9 mouse cellular contexts compared by ENCODE assay signal in the genomic region with DNA sequence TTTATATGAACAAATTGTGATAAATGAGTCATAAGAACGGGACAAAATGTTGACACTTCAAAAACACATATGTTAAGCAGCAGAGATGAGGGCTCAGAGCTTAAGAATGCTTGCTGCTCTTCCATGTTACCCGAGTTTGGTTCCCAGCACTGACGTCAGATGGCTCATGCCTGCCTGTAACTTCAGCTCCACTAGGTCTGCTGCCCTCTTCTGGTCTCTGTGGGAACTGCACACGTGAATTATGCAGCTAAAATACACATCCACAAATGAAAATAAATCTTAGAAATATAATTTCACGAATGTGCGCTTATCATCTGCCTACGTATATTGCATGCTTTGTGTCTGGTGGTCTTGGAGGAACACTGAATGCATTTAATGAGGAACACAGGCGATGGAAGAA.
DNase-seq lines count a peak whose midpoint lies in the region; ATAC-seq and TF ChIP-seq lines count a peak whose summit lies in the region.
"Had no signal": no experiment of that assay in that cellular context is flagged by ENCODE, and none has a peak within 500 bp of the region (broad histone marks: within the 10 kb centered on the region; RNA-seq: fewer than 3 reads in every experiment).

No protein-coding gene starts in this region.

- no peaks in the 10 kb centered on the region for H3K27me3 ChIP-seq in E14TG2a.4 (ENCODE audit: insufficient read depth, low read length)
- H3K27me3 ChIP-seq in G1E (ENCODE audit: insufficient read depth, low read length) = no peaks in the 10 kb centered on the region
- H3K27me3 ChIP-seq in kidney, postnatal 0 days (ENCODE audit: insufficient read depth, low read length) = no peaks in the 10 kb centered on the region
- H3K27me3 ChIP-seq in forebrain, embryonic 14.5 days (replicated peaks; ENCODE audit: control insufficient read depth, insufficient read depth, low read length) = no peaks in the 10 kb centered on the region
- H3K27me3 ChIP-seq: embryonic facial prominence, embryonic 12.5 days had no signal

- H3K9ac ChIP-seq in kidney, postnatal 0 days (ENCODE audit: low read depth, low read length) = no peak overlapping the region
- no peak overlapping the region for H3K9ac ChIP-seq in forebrain, embryonic 14.5 days (ENCODE audit: low read length)
- H3K9ac ChIP-seq: embryonic facial prominence, embryonic 12.5 days had no signal

- H3K4me2 ChIP-seq in kidney, postnatal 0 days (ENCODE audit: low read length) = no peak overlapping the region
- H3K4me2 ChIP-seq in forebrain, embryonic 14.5 days (ENCODE audit: low read length) = no peak overlapping the region
- H3K4me2 ChIP-seq: embryonic facial prominence, embryonic 12.5 days had no signal

- H3K4me3 ChIP-seq in E14TG2a.4 (replicated peaks; ENCODE audit: low read length) = no peak overlapping the region
- H3K4me3 ChIP-seq in G1E (ENCODE audit: low read depth, low read length) = no peak overlapping the region
- H3K4me3 ChIP-seq in kidney, postnatal 0 days (replicated peaks; ENCODE audit: low read depth, low read length) = no peak overlapping the region
- H3K4me3 ChIP-seq in forebrain, embryonic 14.5 days (ENCODE audit: low read depth, low read length) = no peak overlapping the region
- H3K4me3 ChIP-seq: embryonic facial prominence, embryonic 12.5 days had no signal

- TF ChIP-seq CTCF in E14TG2a.4 (conservative IDR thresholded peaks at IDR 0.05; ENCODE audit: low read length) (peak; percentile 97), G1E (IDR thresholded peaks at IDR 0.05; ENCODE audit: low read depth, low read length) (peak; percentile 11; the same call in 1 of the 2 replicates)
- peak; percentile 63 for TF ChIP-seq CTCF in kidney, postnatal 0 days (IDR thresholded peaks at IDR 0.05; ENCODE audit: low read depth)

- H3K4me1 ChIP-seq in E14TG2a.4 (replicated peaks; ENCODE audit: low read depth, low read length) (no peaks in the 10 kb centered on the region), G1E (ENCODE audit: insufficient read depth, low read depth, low read length) (no peaks in the 10 kb centered on the region)
- no peaks in the 10 kb centered on the region for H3K4me1 ChIP-seq in kidney, postnatal 0 days (replicated peaks; ENCODE audit: insufficient read depth, low read length)
- no peaks in the 10 kb centered on the region for H3K4me1 ChIP-seq in forebrain, embryonic 14.5 days (ENCODE audit: control insufficient read depth, insufficient read depth, low read length)
- H3K4me1 ChIP-seq: embryonic facial prominence, embryonic 12.5 days had no signal

- no peak for ATAC-seq in G1E (ENCODE audit: extremely low read depth, insufficient number of reproducible peaks, low FRiP score, poor library complexity, severe bottlenecking)
- no peak for ATAC-seq in kidney, postnatal 0 days (replicated peaks; ENCODE audit: low FRiP score, low read depth)
- no peak for ATAC-seq in megakaryocyte-erythroid progenitor cell, adult 5-6 weeks (replicated peaks; ENCODE audit: low FRiP score, low TSS enrichment, poor library complexity, severe bottlenecking)
- ATAC-seq in forebrain, embryonic 14.5 days = no peak

- DNase-seq in layer of hippocampus, adult 11-12 months (ENCODE audit: low spot score) = peak; percentile 11
- no peak for DNase-seq in layer of hippocampus, adult 9-11 months
- no peak for DNase-seq in G1E (ENCODE audit: low spot score)
- DNase-seq in kidney, postnatal 0 days (ENCODE audit: low spot score) = no peak
- DNase-seq in spleen, postnatal 14 days (ENCODE audit: low spot score in 2 of 2) = no peak
- DNase-seq in forebrain, embryonic 14.5 days (ENCODE audit: low spot score) = no peak

- H3K27ac ChIP-seq in kidney, postnatal 0 days = no peak overlapping the region
- no peak overlapping the region for H3K27ac ChIP-seq in forebrain, embryonic 14.5 days (ENCODE audit: low read depth, low read length)
- H3K27ac ChIP-seq: embryonic facial prominence, embryonic 12.5 days had no signal

- no peaks in the 10 kb centered on the region for H3K36me3 ChIP-seq in E14TG2a.4 (ENCODE audit: insufficient read depth, low read length)
- H3K36me3 ChIP-seq in G1E (replicated peaks) = no peaks in the 10 kb centered on the region
- no peaks in the 10 kb centered on the region for H3K36me3 ChIP-seq in kidney, postnatal 0 days (ENCODE audit: insufficient read depth, low read length)
- no peaks in the 10 kb centered on the region for H3K36me3 ChIP-seq in forebrain, embryonic 14.5 days (ENCODE audit: control insufficient read depth, insufficient read depth, low read length)
- H3K36me3 ChIP-seq: embryonic facial prominence, embryonic 12.5 days had no signal

- H3K9me3 ChIP-seq in E14TG2a.4 (ENCODE audit: low read length) = peaks cover 13% of the 10 kb centered on the region; the same call in 1 of the 2 replicates
- H3K9me3 ChIP-seq in G1E (replicated peaks) = peaks cover 49% of the 10 kb centered on the region
- no peaks in the 10 kb centered on the region for H3K9me3 ChIP-seq in kidney, postnatal 0 days (replicated peaks; ENCODE audit: low read length)
- H3K9me3 ChIP-seq in forebrain, embryonic 14.5 days (replicated peaks; ENCODE audit: control insufficient read depth, low read length) = no peaks in the 10 kb centered on the region
- H3K9me3 ChIP-seq: embryonic facial prominence, embryonic 12.5 days had no signal

- WGBS in kidney, postnatal 0 days = 73% methylated on average over 8 of the region's 8 CpGs
- WGBS in forebrain, embryonic 14.5 days = 78% methylated on average over 8 of the region's 8 CpGs

Comparison
In these comparisons a context has a peak if more than half of its experiments do, and no peak if none do; other contexts are left out.
1. CTCF ChIP-seq: peak in every context shown above with its lines; median percentile 97 in E14TG2a.4; 63 in kidney, postnatal 0 days; 11 in G1E.